Mouse (Mus musculus) adrenal gland (tissue): ENCODE data around the gene Pagr1a.

Experiments used
- intact Hi-C: fragments of 180-260 bp; cut with DNase I; formaldehyde crosslinking; loops from one replicate; pipeline ENCODE4 v1.15.1; 2025
- long read RNA-seq, 2 experiments: library from polyadenylated mRNA; unstranded; transcript quantifications; one replicate each; pipeline ENCODE4 v2.0.0; 2020; ENCODE audit warnings: borderline replicate concordance in 1 of 2; ENCODE audit not compliant: insufficient replicate concordance in 1 of 2

The Pagr1a gene
- long read RNA-seq, experiment 1, transcript Pagr1a-202 (3 exons, 1,430 nt) = major isoform, 32 of 33 reads
- long read RNA-seq, experiment 1, partial matches to known transcripts = 0 of 33 reads
- long read RNA-seq, experiment 1, other reads (novel, unspliced or antisense) = 1 of 33 reads
- long read RNA-seq, experiment 2, transcript Pagr1a-202 (3 exons, 1,430 nt) = major isoform, 35 of 39 reads
- long read RNA-seq, experiment 2, partial matches to known transcripts = 4 of 39 reads
- long read RNA-seq, experiment 2, other reads (novel, unspliced or antisense) = 0 of 39 reads

GRCm38 (mm10) chr7:127016971-127017949, at the start of gene Pagr1a:
Gene Pagr1a (minus strand): TSS chr7:127017352.
- intact Hi-C loops = no loop called here

GRCm38 (mm10) chr7:127066317-127066716, 49.2 kb upstream of the Pagr1a start:
- intact Hi-C loops = no loop called here

- intact Hi-C loops = no loop called here
These were observed 48.4 kb upstream of the Pagr1a start for GRCm38 (mm10) chr7:127065538-127065937.

- intact Hi-C loops = no loop called here
These were observed 38.0 kb upstream of the Pagr1a start for GRCm38 (mm10) chr7:127055026-127055585.

- intact Hi-C loops = loop anchor here (5.0 kb wide), 1 partner anchor 60 kb away; no protein-coding TSS in a partner anchor
These were observed 24.9 kb upstream of the Pagr1a start, which contains the start of gene Kif22 for GRCm38 (mm10) chr7:127041851-127042672. Gene Kif22 (minus strand): TSS chr7:127042471.

- intact Hi-C loops = no loop called here
These were observed 14.1 kb upstream of the Pagr1a start for GRCm38 (mm10) chr7:127031244-127031643.

- intact Hi-C loops = no loop called here
These were observed 13.0 kb upstream of the Pagr1a start for GRCm38 (mm10) chr7:127030172-127030571.

GRCm38 (mm10) chr7:127027885-127028284, 10.7 kb upstream of the Pagr1a start:
- intact Hi-C loops = loop anchor here (5.0 kb wide), 1 partner anchor 74 kb away; no protein-coding TSS in a partner anchor

GRCm38 (mm10) chr7:127026984-127027726, 10.0 kb upstream of the Pagr1a start, which contains the start of gene Maz:
Gene Maz (minus strand): TSS chr7:127027037.
- intact Hi-C loops = loop anchor here (5.0 kb wide), 1 partner anchor 75 kb away; no protein-coding TSS in a partner anchor

GRCm38 (mm10) chr7:127026616-127026983, 9.4 kb upstream of the Pagr1a start:
- intact Hi-C loops = loop anchor here (5.0 kb wide), 1 partner anchor 76 kb away; no protein-coding TSS in a partner anchor

GRCm38 (mm10) chr7:127026161-127026600, 9.0 kb upstream of the Pagr1a start:
- intact Hi-C loops = loop anchor here (5.0 kb wide), 1 partner anchor 76 kb away; no protein-coding TSS in a partner anchor

- intact Hi-C loops = loop anchor here (5.0 kb wide), 1 partner anchor 77 kb away; no protein-coding TSS in a partner anchor
These were observed 8.5 kb upstream of the Pagr1a start for GRCm38 (mm10) chr7:127025556-127026160.

GRCm38 (mm10) chr7:127024755-127025555, 7.8 kb upstream of the Pagr1a start:
- intact Hi-C loops = loop anchor here (5.0 kb wide), 1 partner anchor 77 kb away; no protein-coding TSS in a partner anchor

- intact Hi-C loops = no loop called here
These were observed 6.9 kb upstream of the Pagr1a start for GRCm38 (mm10) chr7:127023896-127024690.

- intact Hi-C loops = no loop called here
These were observed 6.1 kb upstream of the Pagr1a start for GRCm38 (mm10) chr7:127023272-127023691.

- intact Hi-C loops = no loop called here
These were observed 5.5 kb upstream of the Pagr1a start for GRCm38 (mm10) chr7:127022528-127023271.
